In the genomic region with DNA sequence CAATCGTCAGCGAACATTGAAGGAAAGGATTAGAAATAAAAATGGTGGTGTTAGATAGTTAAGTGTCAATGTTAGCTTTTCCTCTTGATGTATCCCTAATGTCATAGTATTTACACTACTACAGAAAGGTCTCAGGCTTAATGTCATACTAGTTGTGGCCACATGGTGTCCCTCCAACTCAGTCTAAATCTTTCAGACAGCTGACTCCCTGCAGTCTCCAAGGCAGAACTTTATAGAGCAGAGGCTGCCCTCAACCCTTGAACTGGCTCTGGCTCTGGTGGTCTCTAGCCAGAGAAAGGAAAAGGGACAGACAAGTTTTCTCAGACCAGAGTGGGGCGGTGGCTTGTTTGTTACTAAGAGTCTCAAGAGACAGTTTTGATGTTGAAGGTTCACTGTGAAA, we compare ENCODE assay signal across 8 mouse cellular contexts.
DNase-seq lines count a peak whose midpoint lies in the region; ATAC-seq and TF ChIP-seq lines count a peak whose summit lies in the region.

No protein-coding gene starts in this region.

- 77% methylated on average over 3 of the region's 3 CpGs for WGBS in thymus, adult 2 months
- WGBS in forebrain, embryonic 14.5 days = 71% methylated on average over 3 of the region's 3 CpGs
- WGBS in limb, embryonic 11.5 days = 74% methylated on average over 3 of the region's 3 CpGs

- H3K27me3 ChIP-seq in thymus, adult 2 months (ENCODE audit: control insufficient read depth, insufficient read depth, low read length) = no peaks in the 10 kb centered on the region
- H3K27me3 ChIP-seq in forebrain, embryonic 14.5 days (replicated peaks; ENCODE audit: control insufficient read depth, insufficient read depth, low read length) = no peaks in the 10 kb centered on the region
- H3K27me3 ChIP-seq in limb, embryonic 11.5 days (ENCODE audit: control insufficient read depth, insufficient read depth, low read length) = no peaks in the 10 kb centered on the region

- DNase-seq in thymus, adult 2 months = peak; percentile 40
- DNase-seq in thymus, adult 18-20 months = no peak
- DNase-seq in c-Kit-positive CD71-positive TER-119-negative erythroid progenitor cells, embryonic 14.5 days (ENCODE audit: low read depth) = peak; percentile 76
- DNase-seq in forebrain, embryonic 14.5 days (ENCODE audit: low spot score) = peak; percentile 83
- DNase-seq in kidney, adult 11 months = peak; percentile 28
- peak; percentile 68 for DNase-seq in limb, embryonic 11.5 days (ENCODE audit: low spot score)
- DNase-seq in neural tube, embryonic 10.5 days (ENCODE audit: extremely low spot score, low spot score) = peak; percentile 45
- peak; percentile 27 for DNase-seq in yolk sac, embryonic 10.5 days (ENCODE audit: low spot score)

- H3K9ac ChIP-seq in forebrain, embryonic 14.5 days (ENCODE audit: low read length) = no peak overlapping the region
- H3K9ac ChIP-seq in limb, embryonic 11.5 days (ENCODE audit: low read length) = no peak overlapping the region

- no peaks in the 10 kb centered on the region for H3K9me3 ChIP-seq in forebrain, embryonic 14.5 days (replicated peaks; ENCODE audit: control insufficient read depth, low read length)
- H3K9me3 ChIP-seq in limb, embryonic 11.5 days (ENCODE audit: control insufficient read depth, low read length) = no peaks in the 10 kb centered on the region

- peak; percentile 48; the same call in 1 of the 2 replicates for ATAC-seq in forebrain, embryonic 14.5 days
- no peak; the same call in 1 of the 2 replicates for ATAC-seq in limb, embryonic 11.5 days (ENCODE audit: insufficient number of reproducible peaks, low FRiP score, low TSS enrichment, low read depth)

- TF ChIP-seq CTCF in thymus, adult 2 months (IDR thresholded peaks at IDR 0.05; ENCODE audit: borderline replicate concordance, control insufficient read depth, extremely low read depth, insufficient read depth, low read length, poor library complexity) = no peak

- no peak overlapping the region for H3K4me2 ChIP-seq in forebrain, embryonic 14.5 days (ENCODE audit: low read length)
- no peak overlapping the region for H3K4me2 ChIP-seq in limb, embryonic 11.5 days (ENCODE audit: low read depth, severe bottlenecking)

- H3K4me1 ChIP-seq in thymus, adult 2 months (replicated peaks; ENCODE audit: control insufficient read depth, insufficient read depth, low read length) = no peaks in the 10 kb centered on the region
- peaks cover 3% of the 10 kb centered on the region; the same call in 1 of the 2 replicates for H3K4me1 ChIP-seq in forebrain, embryonic 14.5 days (ENCODE audit: control insufficient read depth, insufficient read depth, low read length)
- no peaks in the 10 kb centered on the region for H3K4me1 ChIP-seq in limb, embryonic 11.5 days (ENCODE audit: control insufficient read depth, insufficient read depth, low read length)

- H3K4me3 ChIP-seq in thymus, adult 2 months (ENCODE audit: control insufficient read depth, insufficient read depth, low read length) = no peak overlapping the region
- H3K4me3 ChIP-seq in forebrain, embryonic 14.5 days (ENCODE audit: low read depth, low read length) = no peak overlapping the region
- H3K4me3 ChIP-seq in limb, embryonic 11.5 days (ENCODE audit: low read depth, low read length) = no peak overlapping the region

- TF ChIP-seq POLR2A in thymus, adult 2 months (IDR thresholded peaks at IDR 0.05; ENCODE audit: control insufficient read depth, extremely low read depth, insufficient read depth, low read length, poor library complexity) = no peak

- H3K36me3 ChIP-seq in thymus, adult 2 months (ENCODE audit: control insufficient read depth, insufficient read depth, low read length) = no peaks in the 10 kb centered on the region
- H3K36me3 ChIP-seq in forebrain, embryonic 14.5 days (ENCODE audit: control insufficient read depth, insufficient read depth, low read length) = no peaks in the 10 kb centered on the region
- no peaks in the 10 kb centered on the region for H3K36me3 ChIP-seq in limb, embryonic 11.5 days (ENCODE audit: control insufficient read depth, insufficient read depth, low read length)

- H3K27ac ChIP-seq in thymus, adult 2 months (ENCODE audit: control insufficient read depth, insufficient read depth, low read length) = no peak overlapping the region
- no peak overlapping the region for H3K27ac ChIP-seq in forebrain, embryonic 14.5 days (ENCODE audit: low read depth, low read length)
- H3K27ac ChIP-seq in limb, embryonic 11.5 days (replicated peaks; ENCODE audit: low read depth, low read length) = no peak overlapping the region

Comparison
In these comparisons a context has a peak if more than half of its experiments do, and no peak if none do; other contexts are left out.
1. DNase-seq: peak in thymus, adult 2 months (single experiment), c-Kit-positive CD71-positive TER-119-negative erythroid progenitor cells, embryonic 14.5 days (single experiment), forebrain, embryonic 14.5 days (single experiment), kidney, adult 11 months (single experiment), limb, embryonic 11.5 days (single experiment), neural tube, embryonic 10.5 days (single experiment) and yolk sac, embryonic 10.5 days (single experiment); none in thymus, adult 18-20 months (0 of 2).